Mouse (Mus musculus): ENCODE measurements around the gene Uqcrc2. TPM values are rescaled to one million over a fixed set of nuclear protein-coding genes. Genes with fewer than 3 reads are reported as not detected.

Gene Uqcrc2
- 100 to 1,000 TPM; 459 to 637 TPM for total RNA-seq (2021)
- long read RNA-seq, experiment 1, transcript Uqcrc2-201 (14 exons, 1,896 nt) = major isoform, 685 of 709 reads
- long read RNA-seq, experiment 1, partial matches to known transcripts = 16 of 709 reads
- long read RNA-seq, experiment 1, other reads (novel, unspliced or antisense) = 8 of 709 reads
- long read RNA-seq, experiment 2, transcript Uqcrc2-201 (14 exons, 1,896 nt) = major isoform, 698 of 724 reads
- long read RNA-seq, experiment 2, partial matches to known transcripts = 18 of 724 reads
- long read RNA-seq, experiment 2, other reads (novel, unspliced or antisense) = 8 of 724 reads

- TF ChIP-seq CTCF (IDR thresholded peaks at IDR 0.05) = peak; percentile 67
- intact Hi-C loops (cut with DNase I) = loop anchor here (5.0 kb wide), 2 partner anchors 282 to 843 kb away; partner anchors contain the start of genes Eri2, Polr3e and Rexo5
- peak; percentile 91 for DNase-seq
- Histone ChIP-seq H3K27ac (peak within 1 kb of the TSS; percentile 99), H3K4me3 (peak within 1 kb of the TSS; percentile 90)
These were observed at the start of gene Uqcrc2 for GRCm38 (mm10) chr7:120634711-120635361. Uqcrc2 (plus strand) TSS chr7:120635176.

DNA sequence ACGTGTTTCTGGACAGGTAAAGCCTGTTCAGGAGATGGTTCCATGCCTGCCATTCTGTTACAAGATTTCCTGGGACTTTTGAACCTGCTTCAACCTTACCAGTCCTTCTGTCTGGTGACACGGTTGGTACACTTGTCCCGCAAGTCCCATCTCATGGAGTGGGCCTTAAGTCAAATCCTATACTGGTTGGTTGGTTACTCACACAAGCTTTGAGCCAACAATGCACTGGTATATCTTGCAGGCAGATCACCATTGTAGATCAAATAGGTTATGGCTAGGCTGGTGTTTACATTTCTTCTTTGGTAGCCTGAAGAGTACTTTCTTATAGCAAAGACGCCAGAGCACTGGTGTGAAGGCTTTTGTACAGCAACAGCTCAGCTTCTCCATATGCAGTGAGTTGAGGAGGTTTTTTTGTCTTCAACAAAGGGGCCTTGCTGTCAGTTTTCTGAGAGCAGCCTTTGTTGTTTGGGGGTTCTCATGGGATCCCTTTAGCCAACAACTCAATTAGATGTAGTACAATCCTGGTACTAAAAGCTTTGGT, 37.7 kb upstream of the Uqcrc2 start:
- Histone ChIP-seq H3K27ac (no peak overlapping the region), H3K4me3 (peak overlapping the region; percentile 57)
- no peak for TF ChIP-seq CTCF (IDR thresholded peaks at IDR 0.05)
- intact Hi-C loops (cut with DNase I) = no loop called here
- DNase-seq = no peak

GRCm38 (mm10) chr7:120597744-120598243, 37.2 kb upstream of the Uqcrc2 start:
- peak; percentile 22 for DNase-seq
- H3K4me3 ChIP-seq = peak overlapping the region; percentile 57
- TF ChIP-seq CTCF (IDR thresholded peaks at IDR 0.05) = no peak

GRCm38 (mm10) chr7:120598355-120598754, 36.6 kb upstream of the Uqcrc2 start:
- TF ChIP-seq CTCF (IDR thresholded peaks at IDR 0.05) = no peak
- intact Hi-C loops (cut with DNase I) = no loop called here
- Histone ChIP-seq H3K27ac (no peak overlapping the region), H3K4me3 (no peak overlapping the region)
- DNase-seq = no peak

More at GRCm38 (mm10) chr7:120597744-120598243, 37.2 kb upstream of the Uqcrc2 start:
- no peak overlapping the region for H3K27ac ChIP-seq
- intact Hi-C loops (cut with DNase I) = no loop called here

DNA sequence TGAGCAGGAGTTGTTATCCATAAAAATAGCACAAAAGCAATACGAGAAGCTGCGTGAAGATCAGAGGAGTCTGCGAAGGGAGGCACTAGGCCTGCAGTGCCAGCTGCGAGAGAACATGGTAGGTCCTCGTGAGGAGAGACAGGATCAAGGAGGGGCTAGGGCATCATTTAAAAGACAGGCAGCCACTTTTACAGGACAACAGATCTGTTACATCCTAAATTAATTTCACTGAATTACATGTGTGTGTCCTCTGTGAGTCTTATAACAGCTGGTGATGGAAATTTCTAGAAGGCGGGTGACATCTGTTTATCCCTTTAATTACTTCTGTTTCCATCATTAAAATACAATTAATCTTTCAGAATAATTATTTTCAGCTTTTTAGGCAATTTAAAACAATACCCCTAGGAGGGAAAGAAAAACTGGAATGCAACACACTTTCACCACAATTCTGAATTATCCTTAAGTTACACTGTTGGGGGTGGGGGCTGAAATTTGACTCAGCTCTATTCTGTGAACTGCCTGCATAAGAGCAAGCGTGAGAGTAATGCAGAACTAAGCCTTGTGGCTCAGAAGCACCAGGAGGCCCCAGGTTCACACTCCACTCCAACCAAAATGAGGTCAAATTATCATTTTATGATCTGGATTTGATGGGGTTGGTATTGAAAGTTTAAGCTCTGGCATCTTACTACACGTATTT, 14.8 kb upstream of the Uqcrc2 start:
- intact Hi-C loops (cut with DNase I) = no loop called here
- no peak for DNase-seq
- no peak for TF ChIP-seq CTCF (IDR thresholded peaks at IDR 0.05)
- Histone ChIP-seq H3K4me3 (no peak overlapping the region), H3K27ac (no peak overlapping the region)

DNA sequence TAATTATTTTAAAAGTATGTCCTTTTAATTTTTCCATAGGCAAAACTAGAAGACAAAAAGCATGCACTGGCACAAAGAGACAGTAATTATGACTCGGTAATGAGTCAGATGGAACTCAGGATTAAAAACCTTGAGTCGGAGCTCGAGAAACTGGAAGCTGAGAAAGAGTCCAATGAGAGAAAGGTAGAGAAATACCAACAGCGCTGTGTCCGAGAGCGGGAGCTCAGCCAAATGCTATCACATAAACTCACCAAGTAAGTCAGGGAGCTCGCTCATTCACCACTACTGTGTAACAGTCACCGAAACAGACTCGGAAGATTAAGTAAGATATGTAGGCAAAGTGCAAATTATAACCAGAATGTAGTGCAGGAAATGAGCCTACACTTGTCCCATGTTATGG, 14.1 kb upstream of the Uqcrc2 start:
- TF ChIP-seq CTCF (IDR thresholded peaks at IDR 0.05) = no peak
- no peak overlapping the region for H3K27ac ChIP-seq
- no peak overlapping the region for H3K4me3 ChIP-seq
- intact Hi-C loops (cut with DNase I) = no loop called here
- DNase-seq = no peak

DNA sequence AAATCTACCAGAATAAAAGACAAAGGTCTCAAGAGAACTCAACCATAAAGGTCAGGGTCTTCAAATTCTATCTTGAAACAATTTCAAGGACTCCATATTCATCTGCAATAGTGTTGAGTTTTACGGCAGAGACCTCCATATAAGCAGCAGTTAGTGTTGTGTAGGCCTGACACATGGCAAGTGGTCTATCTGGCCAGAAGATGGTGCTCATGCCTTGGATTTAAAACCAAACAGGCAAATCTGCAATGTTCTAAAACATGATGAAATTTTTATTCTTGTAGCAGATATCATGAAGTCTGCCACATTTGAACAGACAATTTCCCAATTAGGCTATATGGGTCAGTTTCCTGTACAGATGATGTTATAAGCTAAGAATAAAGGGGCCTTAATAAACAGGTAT, 2.5 kb upstream of the Uqcrc2 start:
- TF ChIP-seq CTCF (IDR thresholded peaks at IDR 0.05) = peak; percentile 45
- intact Hi-C loops (cut with DNase I) = loop anchor here (5.0 kb wide), 1 partner anchor 840 kb away; the partner anchor contains the start of genes Eri2 and Rexo5
- H3K4me3 ChIP-seq = no peak overlapping the region
- H3K27ac ChIP-seq = no peak overlapping the region
- DNase-seq = no peak

GRCm38 (mm10) chr7:120634301-120634700, 675 bp upstream of the Uqcrc2 start:
- Histone ChIP-seq H3K27ac (peak overlapping the region; percentile 99), H3K4me3 (peak overlapping the region; percentile 90)
- no peak for DNase-seq
- intact Hi-C loops (cut with DNase I) = loop anchor here (5.0 kb wide), 1 partner anchor 842 kb away; the partner anchor contains the start of genes Eri2 and Rexo5
- no peak for TF ChIP-seq CTCF (IDR thresholded peaks at IDR 0.05)

GRCm38 (mm10) chr7:120635362-120635781, 396 bp downstream of the Uqcrc2 start:
- no peak for DNase-seq
- Histone ChIP-seq H3K27ac (peak overlapping the region; percentile 99), H3K4me3 (peak overlapping the region; percentile 90)
- no peak for TF ChIP-seq CTCF (IDR thresholded peaks at IDR 0.05)
- intact Hi-C loops (cut with DNase I) = loop anchor here (5.0 kb wide), 1 partner anchor 282 kb away; the partner anchor contains the start of gene Polr3e

DNA sequence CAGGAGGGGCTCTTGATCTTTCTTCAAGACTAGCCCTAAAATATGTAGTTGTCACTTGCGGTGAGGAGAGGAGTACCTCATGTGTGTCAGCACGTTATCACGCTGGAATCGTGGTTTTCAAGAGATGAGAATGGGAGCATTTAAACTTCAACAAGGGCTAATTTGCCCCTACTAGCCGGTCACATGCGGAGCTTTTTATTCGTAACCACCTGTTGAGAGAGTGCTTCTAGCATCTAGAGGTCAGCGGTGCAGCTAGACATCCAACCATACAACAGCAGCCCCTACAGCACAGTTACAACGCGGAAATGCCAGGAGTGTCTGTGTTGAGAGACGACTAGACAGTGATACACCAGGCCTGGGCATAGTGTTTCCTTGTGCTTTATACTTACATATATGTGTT, 845 bp downstream of the Uqcrc2 start:
- TF ChIP-seq CTCF (IDR thresholded peaks at IDR 0.05) = no peak
- DNase-seq = no peak
- Histone ChIP-seq H3K4me3 (peak overlapping the region; percentile 90), H3K27ac (peak overlapping the region; percentile 99)
- intact Hi-C loops (cut with DNase I) = loop anchor here (5.0 kb wide), 1 partner anchor 281 kb away; the partner anchor contains the start of gene Polr3e

- intact Hi-C loops (cut with DNase I) = no loop called here
- Histone ChIP-seq H3K4me3 (no peak overlapping the region), H3K27ac (no peak overlapping the region)
- DNase-seq = no peak
- TF ChIP-seq CTCF (IDR thresholded peaks at IDR 0.05) = peak; percentile 31
These were observed 8.2 kb downstream of the Uqcrc2 start for GRCm38 (mm10) chr7:120643217-120643616.

DNA sequence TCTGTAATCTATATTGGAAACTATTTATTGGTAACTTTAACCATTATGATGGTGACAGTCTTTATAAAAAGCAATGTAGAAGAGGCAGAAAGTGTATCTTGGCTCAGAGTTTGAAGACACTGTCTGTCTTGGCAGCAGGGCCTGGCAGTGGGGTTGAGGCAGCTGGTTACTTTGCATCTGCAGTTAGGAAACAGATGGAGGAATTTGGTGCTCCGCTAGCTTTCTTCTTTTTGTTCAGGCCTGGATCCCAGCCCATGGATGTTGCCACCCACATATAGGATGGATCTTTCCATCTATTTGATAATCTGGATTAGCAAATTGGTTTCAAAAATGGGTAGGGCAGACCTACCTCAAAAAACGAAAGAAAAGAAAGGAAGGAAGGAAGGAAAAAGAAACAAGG, 12.9 kb downstream of the Uqcrc2 start:
- DNase-seq = no peak
- Histone ChIP-seq H3K27ac (no peak overlapping the region), H3K4me3 (no peak overlapping the region)
- no peak for TF ChIP-seq CTCF (IDR thresholded peaks at IDR 0.05)
- intact Hi-C loops (cut with DNase I) = no loop called here
